Mouse (Mus musculus): ENCODE results near the gene Cpne4. TPM values are rescaled to one million over a fixed set of nuclear protein-coding genes. Genes with fewer than 3 reads are reported as not detected.

Gene Cpne4
- polyA plus RNA-seq, 1 experiment from 2014 or later: not detected

GRCm38 (mm10) chr9:104646348-104646994 is 99.4 kb downstream of the Cpne4 start:
- Histone ChIP-seq H3K36me3 (ENCODE audit: control insufficient read depth, insufficient read depth, low read length) (no peaks in the 10 kb centered on the region), H3K27ac (ENCODE audit: low read depth, low read length) (no peak overlapping the region), H3K9me3 (ENCODE audit: control insufficient read depth, low read length) (no peaks in the 10 kb centered on the region), H3K4me2 (replicated peaks; ENCODE audit: low read depth, low read length) (no peak overlapping the region), H3K4me3 (ENCODE audit: low read length) (no peak overlapping the region), H3K4me1 (ENCODE audit: control insufficient read depth, insufficient read depth, low read length) (no peaks in the 10 kb centered on the region), H3K9ac (ENCODE audit: low read depth, low read length) (no peak overlapping the region), H3K27me3 (ENCODE audit: control insufficient read depth, insufficient read depth, low read length) (no peaks in the 10 kb centered on the region)
- ATAC-seq (ENCODE audit: low FRiP score, low TSS enrichment): no peak
- WGBS: 48% methylated on average over 5 of the region's 5 CpGs

GRCm38 (mm10) chr9:104652691-104653261 is 105.7 kb downstream of the Cpne4 start:
- ATAC-seq (ENCODE audit: low FRiP score, low TSS enrichment): no peak
- no peaks in the 10 kb centered on the region for H3K9me3 ChIP-seq (ENCODE audit: control insufficient read depth, low read length)

DNA sequence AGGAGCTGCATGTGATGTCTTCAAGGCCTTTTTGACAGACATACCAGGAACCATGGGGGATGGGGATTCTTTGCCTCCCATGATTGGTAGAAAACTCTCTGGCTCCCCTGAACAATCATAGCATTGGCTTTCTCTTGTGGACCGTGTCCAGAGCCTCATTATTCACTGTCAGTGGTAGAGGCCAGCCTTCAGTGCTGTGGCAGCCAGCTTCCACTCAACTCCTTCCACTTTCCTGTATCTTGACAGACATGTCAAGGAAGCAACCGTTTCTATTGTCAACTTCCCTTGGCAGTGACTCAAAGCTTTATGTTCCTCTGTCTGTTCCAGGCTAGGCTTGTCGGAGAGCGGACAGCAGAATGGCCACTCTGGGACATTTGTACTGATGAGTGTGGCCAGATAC is 112.7 kb downstream of the Cpne4 start:
- H3K4me3 ChIP-seq (ENCODE audit: low read length): no peak overlapping the region
- H3K9me3 ChIP-seq (ENCODE audit: control insufficient read depth, low read length): no peaks in the 10 kb centered on the region
- H3K4me1 ChIP-seq (ENCODE audit: control insufficient read depth, insufficient read depth, low read length): no peaks in the 10 kb centered on the region
- no peaks in the 10 kb centered on the region for H3K27me3 ChIP-seq (ENCODE audit: control insufficient read depth, insufficient read depth, low read length)
- no peak overlapping the region for H3K4me2 ChIP-seq (replicated peaks; ENCODE audit: low read depth, low read length)
- no peak for ATAC-seq (ENCODE audit: low FRiP score, low TSS enrichment)
- no peaks in the 10 kb centered on the region for H3K36me3 ChIP-seq (ENCODE audit: control insufficient read depth, insufficient read depth, low read length)
- WGBS: 59% methylated on average over 4 of the region's 4 CpGs
- no peak overlapping the region for H3K9ac ChIP-seq (ENCODE audit: low read depth, low read length)
- no peak overlapping the region for H3K27ac ChIP-seq (ENCODE audit: low read depth, low read length)

More at GRCm38 (mm10) chr9:104652691-104653261, 105.7 kb downstream of the Cpne4 start:
- H3K4me2 ChIP-seq (replicated peaks; ENCODE audit: low read depth, low read length): no peak overlapping the region
- H3K9ac ChIP-seq (ENCODE audit: low read depth, low read length): no peak overlapping the region
- H3K36me3 ChIP-seq (ENCODE audit: control insufficient read depth, insufficient read depth, low read length): no peaks in the 10 kb centered on the region
- H3K4me3 ChIP-seq (ENCODE audit: low read length): no peak overlapping the region
- no peak overlapping the region for H3K27ac ChIP-seq (ENCODE audit: low read depth, low read length)
- no peaks in the 10 kb centered on the region for H3K27me3 ChIP-seq (ENCODE audit: control insufficient read depth, insufficient read depth, low read length)
- H3K4me1 ChIP-seq (ENCODE audit: control insufficient read depth, insufficient read depth, low read length): no peaks in the 10 kb centered on the region
- 81% methylated on average over 9 of the region's 9 CpGs for WGBS

- no peak overlapping the region for H3K4me3 ChIP-seq (ENCODE audit: low read length)
- no peaks in the 10 kb centered on the region for H3K36me3 ChIP-seq (ENCODE audit: control insufficient read depth, insufficient read depth, low read length)
- no peaks in the 10 kb centered on the region for H3K27me3 ChIP-seq (ENCODE audit: control insufficient read depth, insufficient read depth, low read length)
- no peak overlapping the region for H3K27ac ChIP-seq (ENCODE audit: low read depth, low read length)
- H3K9me3 ChIP-seq (ENCODE audit: control insufficient read depth, low read length): no peaks in the 10 kb centered on the region
- WGBS: 67% methylated on average over 1 of the region's 1 CpGs
- no peak overlapping the region for H3K4me2 ChIP-seq (replicated peaks; ENCODE audit: low read depth, low read length)
- H3K4me1 ChIP-seq (ENCODE audit: control insufficient read depth, insufficient read depth, low read length): no peaks in the 10 kb centered on the region
- ATAC-seq (ENCODE audit: low FRiP score, low TSS enrichment): no peak
- H3K9ac ChIP-seq (ENCODE audit: low read depth, low read length): no peak overlapping the region
These were observed 129.6 kb downstream of the Cpne4 start for GRCm38 (mm10) chr9:104676665-104677064.

DNA sequence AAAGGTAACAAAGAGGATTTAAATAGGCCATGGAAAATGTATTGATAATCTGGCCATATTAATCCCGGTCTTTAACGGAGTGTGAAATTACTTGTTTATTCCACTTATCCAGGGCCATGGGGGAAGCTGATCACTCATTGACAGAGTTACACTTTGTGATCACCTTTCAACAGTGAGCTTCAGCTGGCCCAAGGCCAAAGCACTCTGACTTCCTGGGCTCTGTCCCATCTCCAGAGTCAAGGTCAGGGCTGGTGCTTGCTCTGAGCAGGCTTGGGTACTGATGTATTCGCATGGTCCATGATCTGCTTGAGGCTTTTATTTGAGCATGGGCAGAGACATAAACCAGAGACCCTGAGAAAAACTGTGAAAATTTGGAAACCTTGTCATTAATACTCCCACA is 131.5 kb downstream of the Cpne4 start:
- no peaks in the 10 kb centered on the region for H3K9me3 ChIP-seq (ENCODE audit: control insufficient read depth, low read length)
- H3K4me1 ChIP-seq (ENCODE audit: control insufficient read depth, insufficient read depth, low read length): no peaks in the 10 kb centered on the region
- H3K36me3 ChIP-seq (ENCODE audit: control insufficient read depth, insufficient read depth, low read length): no peaks in the 10 kb centered on the region
- ATAC-seq (ENCODE audit: low FRiP score, low TSS enrichment): no peak
- no peak overlapping the region for H3K9ac ChIP-seq (ENCODE audit: low read depth, low read length)
- no peak overlapping the region for H3K4me2 ChIP-seq (replicated peaks; ENCODE audit: low read depth, low read length)
- no peak overlapping the region for H3K4me3 ChIP-seq (ENCODE audit: low read length)
- WGBS: 91% methylated on average over 3 of the region's 3 CpGs
- H3K27ac ChIP-seq (ENCODE audit: low read depth, low read length): no peak overlapping the region
- H3K27me3 ChIP-seq (ENCODE audit: control insufficient read depth, insufficient read depth, low read length): no peaks in the 10 kb centered on the region

GRCm38 (mm10) chr9:104687051-104687450 is 140.0 kb downstream of the Cpne4 start:
- no peak overlapping the region for H3K4me2 ChIP-seq (replicated peaks; ENCODE audit: low read depth, low read length)
- H3K36me3 ChIP-seq (ENCODE audit: control insufficient read depth, insufficient read depth, low read length): no peaks in the 10 kb centered on the region
- H3K4me3 ChIP-seq (ENCODE audit: low read length): no peak overlapping the region
- no peaks in the 10 kb centered on the region for H3K4me1 ChIP-seq (ENCODE audit: control insufficient read depth, insufficient read depth, low read length)
- WGBS: 76% methylated on average over 3 of the region's 3 CpGs
- H3K9me3 ChIP-seq (ENCODE audit: control insufficient read depth, low read length): no peaks in the 10 kb centered on the region
- H3K27ac ChIP-seq (ENCODE audit: low read depth, low read length): no peak overlapping the region
- no peak for ATAC-seq (ENCODE audit: low FRiP score, low TSS enrichment)
- no peak overlapping the region for H3K9ac ChIP-seq (ENCODE audit: low read depth, low read length)
- H3K27me3 ChIP-seq (ENCODE audit: control insufficient read depth, insufficient read depth, low read length): no peaks in the 10 kb centered on the region

GRCm38 (mm10) chr9:104693145-104693544 is 146.1 kb downstream of the Cpne4 start:
- H3K4me1 ChIP-seq (ENCODE audit: control insufficient read depth, insufficient read depth, low read length): no peaks in the 10 kb centered on the region
- no peaks in the 10 kb centered on the region for H3K36me3 ChIP-seq (ENCODE audit: control insufficient read depth, insufficient read depth, low read length)
- no peaks in the 10 kb centered on the region for H3K9me3 ChIP-seq (ENCODE audit: control insufficient read depth, low read length)
- 52% methylated on average over 2 of the region's 2 CpGs for WGBS
- H3K27me3 ChIP-seq (ENCODE audit: control insufficient read depth, insufficient read depth, low read length): no peaks in the 10 kb centered on the region
- no peak overlapping the region for H3K4me2 ChIP-seq (replicated peaks; ENCODE audit: low read depth, low read length)
- ATAC-seq (ENCODE audit: low FRiP score, low TSS enrichment): no peak
- H3K9ac ChIP-seq (ENCODE audit: low read depth, low read length): no peak overlapping the region
- no peak overlapping the region for H3K4me3 ChIP-seq (ENCODE audit: low read length)
- no peak overlapping the region for H3K27ac ChIP-seq (ENCODE audit: low read depth, low read length)

DNA sequence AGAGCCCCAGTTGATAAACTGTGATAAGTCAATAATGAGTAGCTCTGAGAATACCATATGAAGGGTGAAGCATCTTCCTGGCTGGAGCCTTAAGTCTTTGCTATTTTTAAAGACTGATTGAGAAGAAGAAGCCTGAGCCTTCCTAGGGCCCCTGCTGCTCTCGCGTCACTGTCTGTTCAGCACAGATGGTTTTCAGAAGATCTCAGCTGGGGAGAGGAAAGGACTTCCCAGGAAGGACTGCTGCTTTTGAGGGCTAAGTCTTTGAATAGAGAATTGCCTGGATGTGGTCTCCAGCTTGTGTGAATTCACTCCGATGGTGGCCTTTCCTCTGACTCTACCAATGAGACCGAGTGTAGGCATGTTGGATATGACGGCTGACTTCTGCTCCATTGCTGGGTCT is 163.7 kb downstream of the Cpne4 start:
- Histone ChIP-seq H3K9ac (ENCODE audit: low read depth, low read length) (no peak overlapping the region), H3K4me1 (ENCODE audit: control insufficient read depth, insufficient read depth, low read length) (no peaks in the 10 kb centered on the region), H3K36me3 (ENCODE audit: control insufficient read depth, insufficient read depth, low read length) (no peaks in the 10 kb centered on the region), H3K9me3 (ENCODE audit: control insufficient read depth, low read length) (no peaks in the 10 kb centered on the region), H3K27me3 (ENCODE audit: control insufficient read depth, insufficient read depth, low read length) (no peaks in the 10 kb centered on the region), H3K4me3 (ENCODE audit: low read length) (no peak overlapping the region), H3K27ac (ENCODE audit: low read depth, low read length) (no peak overlapping the region), H3K4me2 (replicated peaks; ENCODE audit: low read depth, low read length) (no peak overlapping the region)
- no peak for ATAC-seq (ENCODE audit: low FRiP score, low TSS enrichment)
- WGBS: 92% methylated on average over 5 of the region's 5 CpGs

DNA sequence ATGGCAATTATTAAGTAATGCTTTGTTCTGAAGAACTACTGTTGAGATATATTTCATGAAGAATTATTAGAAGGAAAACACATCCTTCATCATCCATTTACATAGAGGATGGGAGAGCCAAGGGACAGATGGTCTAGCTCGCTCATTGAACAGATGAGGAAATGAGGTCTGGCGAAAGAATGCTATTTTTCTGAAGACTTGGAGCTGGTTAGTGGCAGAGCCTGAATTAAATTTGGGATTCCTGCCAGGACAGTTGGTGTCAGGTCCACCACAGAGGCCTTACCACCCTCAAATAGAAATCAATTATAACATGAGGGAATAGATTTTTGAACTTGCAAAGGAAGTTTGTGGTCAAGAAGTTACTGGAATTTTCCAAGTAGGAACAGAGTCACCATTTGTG is 178.2 kb downstream of the Cpne4 start:
- ATAC-seq (ENCODE audit: low FRiP score, low TSS enrichment): no peak
- 0 out of 2 replicates have a peak, but pooled peaks cover 7% of the 10 kb centered on the region for H3K9me3 ChIP-seq (ENCODE audit: control insufficient read depth, low read length)
- H3K36me3 ChIP-seq (ENCODE audit: control insufficient read depth, insufficient read depth, low read length): no peaks in the 10 kb centered on the region
- no peak overlapping the region for H3K4me3 ChIP-seq (ENCODE audit: low read length)
- H3K27ac ChIP-seq (ENCODE audit: low read depth, low read length): no peak overlapping the region
- no peak overlapping the region for H3K9ac ChIP-seq (ENCODE audit: low read depth, low read length)
- 82% methylated on average over 2 of the region's 2 CpGs for WGBS
- H3K4me2 ChIP-seq (replicated peaks; ENCODE audit: low read depth, low read length): no peak overlapping the region
- H3K27me3 ChIP-seq (ENCODE audit: control insufficient read depth, insufficient read depth, low read length): no peaks in the 10 kb centered on the region
- H3K4me1 ChIP-seq (ENCODE audit: control insufficient read depth, insufficient read depth, low read length): no peaks in the 10 kb centered on the region

Data from kidney, embryonic 14.5 days (tissue).